Mouse (Mus musculus) limb, embryonic 14.5 days (tissue): Measurements from ENCODE around the gene Best3. TPM values are rescaled to one million over a fixed set of nuclear protein-coding genes. Genes with fewer than 3 reads are reported as not detected.

ENCODE experiments used
- ATAC-seq: fragments of 200-750 bp; cut with Nextera tagmentation; 2 replicates; pipeline ENCODE4 v1.8.0; 2017; ENCODE audit warnings: low read depth, moderate number of reproducible peaks, moderate TSS enrichment; ENCODE audit not compliant: low FRiP score
- DNase-seq: peaks from one replicate; pipeline ENCODE4 v3.0.0-alpha.2; 2015; ENCODE audit warnings: low spot score
- H3K27ac ChIP-seq: fragments of 300-500 bp; sonication (generic); replicated peaks from 2 replicates; pipeline ENCODE4 v1.5.1; 2014; ENCODE audit warnings: low read depth, mild to moderate bottlenecking, low read length, moderate library complexity, mixed read lengths
- H3K27me3 ChIP-seq: fragments of 300-500 bp; sonication (generic); 2 replicates; pipeline ENCODE4 v1.6.1; 2014; ENCODE audit warnings: low read length, mixed read lengths; ENCODE audit not compliant: control insufficient read depth, insufficient read depth
- H3K36me3 ChIP-seq: fragments of 300-500 bp; sonication (generic); 2 replicates; pipeline ENCODE4 v1.6.1; 2014; ENCODE audit warnings: mild to moderate bottlenecking, low read length, moderate library complexity, mixed read lengths; ENCODE audit not compliant: control insufficient read depth, insufficient read depth
- H3K4me1 ChIP-seq: fragments of 300-500 bp; sonication (generic); 2 replicates; pipeline ENCODE4 v1.6.1; 2014; ENCODE audit warnings: antibody characterized with exemption, low read length, mixed read lengths; ENCODE audit not compliant: control insufficient read depth, insufficient read depth
- H3K4me2 ChIP-seq: fragments of 300-500 bp; sonication (generic); replicated peaks from 2 replicates; pipeline ENCODE4 v1.6.1; 2014; ENCODE audit warnings: low read depth, mild to moderate bottlenecking, low read length, moderate library complexity; ENCODE audit not compliant: severe bottlenecking
- H3K4me3 ChIP-seq: fragments of 300-500 bp; sonication (generic); replicated peaks from 2 replicates; pipeline ENCODE4 v1.5.1; 2014; ENCODE audit warnings: low read length
- H3K9ac ChIP-seq: fragments of 300-500 bp; sonication (generic); 2 replicates; pipeline ENCODE4 v1.6.1; 2014; ENCODE audit warnings: mild to moderate bottlenecking, low read depth, low read length, moderate library complexity; ENCODE audit not compliant: severe bottlenecking
- H3K9me3 ChIP-seq: fragments of 300-500 bp; sonication (generic); 2 replicates; pipeline ENCODE4 v1.6.1; 2016; ENCODE audit warnings: low read length; ENCODE audit not compliant: control insufficient read depth
- POLR2A ChIP-seq: fragments of 200-500 bp; IDR thresholded peaks from 2 replicates; pipeline ENCODE4 v1.8.0; 2012; ENCODE audit warnings: inconsistent platforms, mild to moderate bottlenecking, moderate library complexity, borderline replicate concordance; ENCODE audit not compliant: insufficient read depth, insufficient read length; ENCODE audit errors: extremely low read depth
- WGBS: fragments of 180-500 bp; shearing (Covaris S2); extraction: QIAGEN DNeasy Blood & Tissue Kit; methylation state at CpG from one replicate; pipeline ENCODE4 v1.1.7; 2014; 5-methylcytosine and 5-hydroxymethylcytosine counted together
- polyA plus RNA-seq, 2 experiments: library from polyadenylated mRNA; depleted of rRNA in 1 of 2; stranded (reverse) in 1 of 2; unstranded in 1 of 2; fragments of >200 nt; fragmentation: Nextera tagmentation in 1 of 2; extraction: Ambion mirVana in 1 of 2; gene quantifications; 2 replicates each; pipeline versions ENCODE4 v1.2.1 to v1.2.3; 2012 to 2014

Best3 gene
- polyA plus RNA-seq, 2 experiments: 1.4 to 3.1 TPM

- DNase-seq (no peak), ATAC-seq (no peak)
- H3K4me1 ChIP-seq: no peaks in the 10 kb centered on the region
- no peaks in the 10 kb centered on the region for H3K36me3 ChIP-seq
- H3K9ac ChIP-seq: no peak overlapping the region
- H3K9me3 ChIP-seq: no peaks in the 10 kb centered on the region
- H3K4me2 ChIP-seq: no peak overlapping the region
- no peaks in the 10 kb centered on the region for H3K27me3 ChIP-seq
- H3K27ac ChIP-seq: no peak overlapping the region
- no peak overlapping the region for H3K4me3 ChIP-seq
- 90% methylated on average over 2 of the region's 2 CpGs for whole genome bisulfite sequencing
- no peak for TF ChIP-seq POLR2A
Measured at GRCm38 (mm10) chr10:116977858-116978257, 8.3 kb upstream of the Best3 start.

- 90% methylated on average over 9 of the region's 9 CpGs for WGBS
- ATAC-seq: no peak
- no peak for TF ChIP-seq POLR2A
Measured at GRCm38 (mm10) chr10:116978841-116979240, 7.3 kb upstream of the Best3 start.

GRCm38 (mm10) chr10:116980273-116980672, 5.8 kb upstream of the Best3 start:
- Histone ChIP-seq H3K9ac (no peak overlapping the region), H3K9me3 (no peaks in the 10 kb centered on the region), H3K4me3 (no peak overlapping the region), H3K27ac (no peak overlapping the region), H3K4me2 (no peak overlapping the region), H3K36me3 (no peaks in the 10 kb centered on the region), H3K4me1 (no peaks in the 10 kb centered on the region), H3K27me3 (no peaks in the 10 kb centered on the region)
- WGBS: 88% methylated on average over 4 of the region's 4 CpGs
- no peak for DNase-seq
- ATAC-seq: no peak
- no peak for TF ChIP-seq POLR2A

More at GRCm38 (mm10) chr10:116978841-116979240, 7.3 kb upstream of the Best3 start:
- Histone ChIP-seq H3K36me3 (no peaks in the 10 kb centered on the region), H3K4me3 (no peak overlapping the region), H3K4me2 (no peak overlapping the region), H3K4me1 (no peaks in the 10 kb centered on the region), H3K9ac (no peak overlapping the region), H3K9me3 (no peaks in the 10 kb centered on the region), H3K27me3 (no peaks in the 10 kb centered on the region), H3K27ac (no peak overlapping the region)
- no peak for DNase-seq

GRCm38 (mm10) chr10:116980888-116981287, 5.2 kb upstream of the Best3 start:
- no peak for DNase-seq
- Histone ChIP-seq H3K27ac (no peak overlapping the region), H3K4me3 (no peak overlapping the region), H3K9me3 (no peaks in the 10 kb centered on the region), H3K9ac (no peak overlapping the region), H3K27me3 (no peaks in the 10 kb centered on the region), H3K4me2 (no peak overlapping the region), H3K4me1 (no peaks in the 10 kb centered on the region), H3K36me3 (no peaks in the 10 kb centered on the region)
- no peak for ATAC-seq
- 79% methylated on average over 3 of the region's 3 CpGs for WGBS
- TF ChIP-seq POLR2A: no peak

GRCm38 (mm10) chr10:116982526-116982925, 3.6 kb upstream of the Best3 start:
- Histone ChIP-seq H3K4me1 (no peaks in the 10 kb centered on the region), H3K4me2 (no peak overlapping the region), H3K36me3 (no peaks in the 10 kb centered on the region), H3K27ac (no peak overlapping the region), H3K4me3 (no peak overlapping the region), H3K27me3 (no peaks in the 10 kb centered on the region), H3K9ac (no peak overlapping the region), H3K9me3 (no peaks in the 10 kb centered on the region)
- DNase-seq (no peak), ATAC-seq (no peak)
- no peak for TF ChIP-seq POLR2A
- WGBS: 61% methylated on average over 4 of the region's 4 CpGs

GRCm38 (mm10) chr10:116984836-116985235, 1.3 kb upstream of the Best3 start:
- Histone ChIP-seq H3K27ac (no peak overlapping the region), H3K9ac (no peak overlapping the region), H3K4me2 (no peak overlapping the region), H3K27me3 (no peaks in the 10 kb centered on the region), H3K4me1 (no peaks in the 10 kb centered on the region), H3K4me3 (no peak overlapping the region), H3K36me3 (no peaks in the 10 kb centered on the region), H3K9me3 (no peaks in the 10 kb centered on the region)
- DNase-seq (no peak), ATAC-seq (no peak)
- no peak for TF ChIP-seq POLR2A
- WGBS: 64% methylated on average over 12 of the region's 12 CpGs
